Mouse (Mus musculus): Measurements from ENCODE around the gene Sar1a.

Sar1a gene

DNA sequence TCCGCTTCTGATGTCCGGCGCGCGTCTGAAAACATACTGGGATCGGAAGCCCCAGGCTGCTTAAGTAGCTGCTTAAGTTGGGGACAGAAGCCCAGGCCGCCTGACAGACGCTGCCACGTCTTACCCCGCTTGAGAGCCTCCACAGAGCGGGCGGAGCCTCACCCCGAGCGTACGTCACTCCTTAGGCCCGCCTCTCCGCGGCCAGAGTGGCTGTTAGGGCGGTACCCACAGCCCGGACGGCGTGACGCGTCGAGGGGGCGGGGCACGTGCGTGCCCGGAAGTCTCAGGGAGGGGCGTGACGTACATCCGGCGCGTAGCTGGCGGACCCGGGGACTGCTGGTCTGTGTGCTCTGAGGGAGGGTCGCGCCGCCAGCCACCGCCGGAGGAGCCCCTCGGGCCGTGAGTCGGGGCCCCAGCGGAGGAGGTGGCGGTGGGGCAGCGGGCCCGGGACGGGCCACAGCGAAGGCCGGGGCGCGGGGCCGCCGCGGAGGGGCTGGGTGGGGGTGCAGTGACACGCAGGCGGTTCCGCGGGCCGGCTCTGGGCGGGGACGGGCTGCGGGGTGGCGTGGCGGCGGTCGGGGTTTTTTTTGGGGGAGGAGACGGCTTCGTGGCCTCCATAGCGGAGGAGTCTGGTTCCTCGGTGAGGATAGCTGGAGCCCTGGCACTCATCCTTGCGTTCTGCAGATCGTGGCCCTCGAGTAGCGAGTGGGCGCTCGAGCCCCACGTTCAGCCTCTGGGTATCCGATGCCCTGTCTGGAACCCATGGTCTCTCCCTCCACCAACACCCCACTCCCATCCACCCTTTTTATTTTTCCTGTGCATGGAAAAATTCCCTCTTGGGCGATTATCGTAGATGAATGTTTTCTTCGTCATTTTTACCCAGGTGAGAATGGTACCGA, at the start of gene Sar1a:
TSS of gene Sar1a (plus strand) at position 285 of the 899 bp plus-strand sequence.
- peak; percentile 99 for DNase-seq

DNA sequence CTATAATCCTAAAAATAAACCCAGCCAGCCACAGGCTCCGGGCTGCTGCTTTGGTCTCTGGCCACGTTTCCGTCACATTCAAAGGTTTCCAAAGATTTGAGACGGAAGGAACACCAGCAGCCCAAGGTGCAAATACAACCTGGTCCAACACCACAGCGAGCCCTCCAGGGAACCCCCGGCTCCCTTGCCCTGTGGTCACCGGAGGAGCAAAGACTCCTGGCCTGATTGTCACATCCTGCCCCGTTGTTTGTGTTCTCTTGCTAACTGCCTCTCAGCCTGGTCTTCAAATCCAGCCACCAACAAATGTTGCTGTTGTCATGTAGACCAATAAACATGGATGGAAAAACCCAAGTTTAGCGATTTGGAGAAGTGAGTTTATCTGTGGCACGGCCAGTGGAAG, 47.7 kb upstream of the Sar1a start:
- DNase-seq = no peak

DNA sequence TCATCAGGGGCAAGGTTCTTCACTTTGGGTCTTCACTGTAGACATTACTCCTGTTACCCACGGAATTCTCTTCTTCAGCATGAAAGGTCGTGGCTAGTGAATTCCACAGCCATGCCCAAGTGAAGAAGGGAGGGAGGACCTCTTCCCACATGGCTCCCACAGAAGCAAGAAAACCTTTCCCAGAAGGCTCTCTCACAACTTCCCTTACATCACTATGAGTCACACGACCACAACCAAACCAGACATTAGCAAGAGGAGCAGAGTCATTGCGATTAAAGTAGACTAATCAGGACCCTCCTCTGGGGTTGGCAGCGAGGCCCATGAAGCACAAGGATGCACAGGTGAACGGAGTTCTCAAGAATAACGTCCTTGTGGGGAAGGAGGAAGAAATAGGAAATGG, 43.0 kb upstream of the Sar1a start:
- DNase-seq = no peak

DNA sequence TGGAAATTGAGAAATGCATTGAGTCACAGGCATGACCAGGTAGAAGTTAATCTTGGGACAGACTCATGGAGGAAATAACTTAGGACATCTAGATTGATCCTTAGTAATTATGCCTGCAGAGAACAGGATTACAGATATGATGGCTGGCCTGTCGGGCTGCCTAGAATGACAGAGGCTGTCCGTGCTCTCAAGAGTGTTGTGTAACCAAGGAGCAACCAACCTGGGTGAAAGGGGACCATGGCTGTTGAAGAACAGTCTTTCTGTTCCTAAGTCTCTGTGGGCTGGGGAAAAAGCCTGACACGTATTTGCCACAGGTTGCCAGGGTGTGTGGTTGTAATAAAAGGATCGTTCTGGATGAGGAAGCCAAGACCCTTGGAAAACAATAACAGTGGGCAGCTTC, 39.7 kb upstream of the Sar1a start:
- no peak for DNase-seq

DNA sequence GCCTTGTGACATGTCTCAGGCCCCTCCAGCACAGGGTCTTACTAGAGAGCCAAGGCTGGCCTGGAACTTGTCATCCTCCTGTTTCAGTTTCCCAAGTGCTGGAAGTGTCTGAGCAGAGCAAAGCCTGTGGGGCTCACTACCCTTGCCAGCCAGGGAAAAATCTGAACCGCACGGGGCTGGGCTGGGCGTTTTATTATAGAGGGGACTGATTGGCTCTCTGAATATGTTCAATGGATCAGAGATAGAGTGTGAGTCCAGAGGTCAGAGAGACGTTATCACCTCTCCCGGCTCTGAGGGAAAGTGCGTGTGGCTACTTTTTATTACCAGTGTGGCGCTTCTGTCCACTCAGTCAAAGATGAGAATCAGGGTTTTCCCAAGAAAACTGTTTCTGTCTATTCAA, 33.5 kb upstream of the Sar1a start:
- no peak for DNase-seq

DNA sequence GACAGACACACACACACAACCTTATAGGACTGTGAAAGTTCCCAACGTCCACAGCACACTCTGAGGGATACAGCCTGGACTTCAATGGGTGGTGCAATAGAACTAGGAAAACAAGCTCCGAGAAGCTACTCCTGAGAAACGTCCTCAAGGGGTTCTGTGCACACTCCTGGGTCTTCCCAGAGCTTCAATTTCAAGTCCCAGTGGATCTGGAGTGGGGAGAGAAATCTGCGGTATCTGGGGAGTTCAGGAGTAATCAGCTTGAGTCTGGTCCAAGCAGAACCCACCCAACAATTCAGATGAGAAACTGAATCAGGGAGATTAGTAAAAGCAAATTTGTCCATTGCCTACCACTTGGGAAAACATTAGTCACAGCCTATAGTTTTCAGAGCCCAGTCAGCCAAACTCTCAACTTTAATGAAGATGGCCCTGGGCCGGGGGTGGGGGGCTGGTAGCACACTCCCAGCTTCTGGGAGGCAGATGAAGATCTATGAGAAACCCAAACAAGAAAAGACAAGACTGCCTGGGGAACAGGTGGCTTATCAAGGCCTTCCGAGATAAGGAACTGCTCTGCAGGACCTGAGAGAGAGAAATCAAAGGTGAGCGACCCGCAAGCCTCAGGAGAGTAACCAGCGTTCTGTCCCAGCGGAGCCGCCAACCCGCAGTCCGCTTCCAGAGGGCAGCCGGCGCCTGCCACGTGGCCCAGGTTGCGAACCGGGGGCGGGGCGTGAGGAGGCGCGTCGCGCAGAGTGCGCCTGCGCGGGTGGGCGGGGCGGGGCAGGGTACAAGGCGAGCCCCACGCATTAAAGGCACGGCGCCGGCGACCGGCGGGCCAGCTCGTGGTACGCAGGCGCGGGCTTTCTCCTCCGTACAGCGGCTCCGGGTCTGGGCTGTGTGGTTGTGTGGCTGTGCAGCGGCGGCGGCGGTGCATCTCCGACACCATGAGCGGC, 32.0 kb upstream of the Sar1a start, which contains the start of gene Ppa1:
TSS of gene Ppa1 (plus strand) at position 763 of the 947 bp plus-strand sequence.
- DNase-seq = peak; percentile 87

DNA sequence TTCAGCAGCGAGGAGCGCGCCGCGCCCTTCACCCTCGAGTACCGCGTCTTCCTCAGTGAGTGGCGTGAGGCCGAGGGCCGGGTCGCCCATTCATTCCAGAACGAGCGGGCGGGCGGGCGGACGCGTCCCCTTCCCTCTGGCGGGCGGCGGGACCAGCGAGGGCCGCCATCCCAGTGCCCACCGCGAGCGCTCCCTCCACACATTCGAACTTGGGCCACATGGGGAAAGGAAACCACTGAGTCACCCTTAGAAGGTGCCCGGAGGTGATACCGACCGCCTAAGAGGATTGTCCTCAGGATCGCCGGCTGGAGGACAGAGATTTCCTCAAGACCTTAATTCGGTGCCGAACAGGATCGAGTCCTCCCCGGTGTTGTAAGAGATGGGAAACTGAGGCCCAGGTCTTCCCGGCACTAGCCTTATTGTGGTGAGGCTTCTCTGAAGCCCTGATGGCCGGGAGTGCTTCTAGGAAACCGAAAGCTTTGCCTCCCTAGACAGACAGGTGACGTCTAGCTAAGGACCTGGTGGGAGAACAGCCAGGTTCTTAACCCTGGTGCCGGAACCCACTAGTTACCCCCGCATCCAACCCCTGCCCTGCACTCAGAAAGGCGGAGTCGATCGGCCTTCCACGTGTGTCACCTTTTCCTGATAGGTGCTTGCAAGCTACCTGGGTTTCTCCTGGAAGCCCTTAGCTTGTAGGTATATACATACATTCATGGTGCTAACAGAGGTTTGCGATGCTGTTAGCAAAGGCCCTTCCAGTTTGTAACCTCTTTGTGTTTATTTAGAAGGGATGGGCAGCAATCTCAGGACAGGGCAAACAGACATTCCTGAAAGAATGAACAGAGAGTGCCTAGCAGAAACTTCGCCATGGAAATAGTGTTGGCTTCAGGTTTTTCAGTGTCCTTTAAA, 31.1 kb upstream of the Sar1a start:
- no peak for DNase-seq

DNA sequence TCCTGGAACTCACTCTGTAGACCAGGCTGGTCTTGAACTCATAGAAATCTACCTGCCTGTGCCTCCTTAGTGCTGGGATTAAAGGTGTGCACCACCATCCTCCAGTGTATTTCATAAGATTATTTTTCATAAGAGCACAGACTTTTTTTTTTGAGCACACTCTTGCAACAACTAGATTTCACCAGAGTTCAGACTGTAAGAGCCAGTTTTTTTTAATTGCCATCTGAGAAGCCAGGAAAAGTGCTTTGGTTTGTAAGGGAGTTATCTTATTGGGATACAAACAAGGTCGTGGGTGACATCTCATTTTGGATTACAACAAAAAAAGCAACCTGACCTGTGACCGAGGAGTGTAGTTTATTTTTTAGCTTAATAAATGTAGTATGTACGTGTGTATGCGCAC, 26.0 kb upstream of the Sar1a start:
- DNase-seq = no peak

DNA sequence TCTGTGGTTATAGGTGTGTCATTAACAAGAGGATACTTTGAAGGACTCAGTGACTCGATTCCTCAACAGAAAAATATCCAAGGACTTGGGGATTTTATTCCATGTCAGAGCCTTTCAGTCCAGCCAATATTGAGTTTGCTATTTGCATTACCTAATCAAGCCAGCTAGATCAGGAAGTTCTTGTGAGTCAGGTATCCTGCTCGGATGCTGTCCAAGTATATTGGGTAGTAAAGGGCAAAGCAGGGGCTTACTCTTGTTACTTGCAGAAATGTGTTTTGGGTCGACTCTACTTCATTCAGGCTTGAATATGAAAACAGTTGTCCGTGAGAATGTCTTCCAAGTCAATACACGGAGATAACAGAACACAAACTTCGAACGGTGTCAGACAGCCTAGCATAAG, 25.4 kb upstream of the Sar1a start:
- no peak for DNase-seq

DNA sequence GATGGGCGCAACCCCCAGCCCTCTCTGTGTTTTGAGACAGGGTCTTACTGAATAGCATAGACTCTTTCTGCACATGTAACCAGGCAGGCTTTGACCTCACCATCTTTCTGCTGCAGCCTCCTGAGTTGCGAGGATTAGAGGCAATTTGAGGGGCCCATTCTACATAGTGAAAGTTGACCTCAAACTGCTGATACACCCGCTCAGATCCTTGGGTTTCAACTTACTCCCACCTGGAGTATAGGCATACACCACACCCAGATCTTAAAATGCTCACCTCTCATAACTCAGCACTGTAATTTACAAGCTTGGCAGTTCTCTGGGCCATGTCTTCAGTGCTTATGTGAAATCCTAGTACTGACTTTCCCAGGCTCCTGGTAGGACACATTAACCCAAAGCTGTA, 24.9 kb upstream of the Sar1a start:
- no peak for DNase-seq

DNA sequence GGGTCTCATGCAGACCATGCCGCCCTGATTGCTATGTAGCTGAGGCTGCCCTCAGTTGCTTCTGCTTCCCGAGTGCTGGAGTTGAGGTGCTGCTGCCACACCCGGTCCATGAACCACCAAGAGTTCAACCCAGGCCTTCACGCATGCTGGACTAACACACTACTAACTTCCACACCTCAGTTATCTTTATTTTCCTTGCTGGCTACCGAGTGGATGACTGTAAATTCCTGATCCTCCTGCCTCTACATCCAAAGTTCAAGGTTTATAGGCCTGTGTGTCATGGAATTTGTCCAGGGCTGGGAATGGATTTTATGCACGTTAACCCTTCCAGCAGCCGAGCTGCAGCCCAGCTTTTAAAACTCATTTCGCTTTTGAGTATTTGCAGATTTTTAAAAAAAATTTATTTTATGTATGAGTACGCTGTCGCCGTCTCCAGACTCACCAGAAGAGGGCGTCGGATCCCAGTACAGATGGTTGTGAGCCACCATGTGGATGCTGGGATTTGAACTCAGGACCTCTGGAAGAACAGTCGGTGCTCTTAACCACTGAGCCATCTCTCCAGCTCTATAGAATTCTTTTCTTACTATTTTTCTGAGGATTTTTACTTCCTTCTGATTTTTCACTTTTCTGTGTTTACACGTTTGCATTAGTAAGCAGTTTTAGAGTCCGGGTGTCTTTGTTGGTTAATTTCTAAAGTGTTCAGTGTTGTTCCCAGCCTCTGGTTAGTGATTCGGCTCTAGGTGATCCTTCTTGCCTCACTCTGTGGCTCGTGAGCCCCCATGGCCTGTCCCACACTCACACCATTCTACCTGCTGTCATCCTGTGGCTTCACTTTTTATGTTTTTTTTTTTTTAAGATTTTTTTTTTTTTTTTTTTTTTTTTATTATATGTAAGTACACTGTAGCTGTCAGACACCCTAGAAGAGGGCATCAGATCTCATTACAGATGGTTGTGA, 22.9 kb upstream of the Sar1a start:
- no peak for DNase-seq

DNA sequence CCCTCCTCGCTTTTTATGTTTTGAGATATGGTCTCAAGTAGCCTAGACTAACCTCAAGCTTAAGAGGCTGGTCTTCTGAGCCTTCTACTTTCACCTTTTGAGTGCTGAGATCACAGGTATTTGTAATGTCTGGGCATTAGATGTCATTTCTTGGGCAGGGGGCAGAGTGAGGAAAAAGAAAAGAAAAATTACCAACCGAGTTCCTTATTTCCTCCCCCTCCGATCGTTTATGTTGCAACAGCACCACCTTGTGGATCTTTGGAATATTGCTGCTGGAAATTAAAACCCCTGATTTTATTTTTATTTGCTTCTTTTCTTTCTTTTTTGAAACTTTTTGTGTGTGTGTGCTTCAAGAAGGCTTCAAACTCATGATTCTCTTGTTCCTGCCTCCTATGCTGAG, 22.1 kb upstream of the Sar1a start:
- peak; percentile 57 for DNase-seq

DNA sequence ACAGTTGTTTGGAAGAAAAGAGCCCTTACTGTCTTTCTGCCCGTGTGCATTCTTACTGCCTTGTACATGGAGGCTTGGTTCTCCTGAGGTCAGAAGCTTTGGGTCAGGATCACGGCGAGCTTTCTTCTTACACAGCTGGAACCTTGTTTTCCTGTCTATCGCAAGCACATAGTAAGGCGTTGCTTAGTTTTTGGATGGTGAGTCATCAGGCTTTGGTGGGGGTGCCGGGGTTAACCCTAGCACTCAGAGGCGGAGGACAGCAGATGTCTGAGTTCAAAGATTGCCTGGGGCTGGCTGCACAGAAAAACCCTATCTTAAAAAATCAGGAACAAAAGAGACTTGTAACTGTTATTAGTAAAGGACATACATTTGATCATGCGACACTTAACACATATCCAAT, 18.2 kb upstream of the Sar1a start:
- DNase-seq = peak; percentile 12

DNA sequence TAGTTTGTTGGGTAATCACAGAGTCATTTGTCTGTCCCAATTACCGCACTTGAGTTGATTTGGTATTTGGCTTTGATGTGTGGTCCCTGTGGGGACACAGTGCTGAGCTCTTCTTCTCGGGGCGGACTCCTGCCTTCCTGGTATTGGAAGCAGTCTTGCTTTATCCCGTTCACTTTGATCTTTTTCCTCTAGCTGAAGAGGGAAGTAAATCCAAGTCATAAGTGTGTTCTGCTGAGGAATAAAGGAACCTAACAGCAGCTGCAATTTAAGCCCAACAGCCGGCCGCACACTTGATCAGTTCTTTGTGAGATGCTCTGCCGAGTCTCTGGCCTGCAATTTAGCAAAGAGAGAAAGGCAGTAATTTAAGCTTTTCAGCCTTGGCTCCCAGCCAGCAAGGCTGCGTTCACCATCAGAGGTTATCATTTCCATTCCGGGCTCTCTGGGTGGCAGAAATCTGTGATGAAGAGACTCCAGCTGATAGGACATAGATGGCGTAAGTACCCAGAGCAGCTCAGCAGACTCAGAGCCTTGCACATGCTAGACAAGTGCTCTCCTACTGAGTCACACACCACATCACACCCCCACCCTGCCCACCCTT, 17.6 kb upstream of the Sar1a start:
- DNase-seq = no peak

DNA sequence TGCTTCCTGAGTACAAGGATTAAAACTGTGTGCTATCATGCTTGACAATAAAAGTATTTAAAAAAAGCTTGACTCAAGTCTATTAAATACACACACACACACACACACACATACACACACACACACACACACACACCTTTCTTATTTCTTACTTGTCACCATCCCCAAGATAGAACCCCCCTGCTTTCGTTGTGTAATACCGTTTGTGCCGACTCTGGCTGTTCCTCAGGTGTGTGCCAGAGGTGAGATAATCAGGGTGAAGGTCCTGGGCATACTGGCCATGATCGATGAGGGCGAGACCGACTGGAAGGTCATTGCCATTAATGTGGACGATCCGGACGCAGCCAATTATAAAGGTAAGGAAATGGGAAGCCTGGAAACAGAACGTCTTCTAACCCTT, 15.0 kb upstream of the Sar1a start:
- DNase-seq = no peak

DNA sequence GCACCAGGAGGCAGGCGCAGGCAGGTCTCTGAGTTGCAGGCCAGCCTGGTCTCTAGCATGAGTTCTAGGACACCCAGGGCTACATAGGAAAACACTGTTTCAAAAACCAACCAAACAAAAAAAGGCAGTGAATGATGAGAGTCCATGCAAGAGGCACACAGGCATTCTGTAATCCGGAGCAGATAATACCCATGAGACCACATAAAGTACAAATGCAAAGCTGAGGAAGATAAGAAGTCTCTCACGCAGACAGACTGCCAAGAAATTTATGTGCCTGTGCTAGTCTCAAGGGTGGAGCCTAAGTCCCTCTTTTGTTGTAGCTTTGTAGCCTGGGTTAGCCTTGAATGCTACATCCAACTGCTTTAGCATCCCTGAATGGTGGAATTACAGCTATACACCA, 14.4 kb upstream of the Sar1a start:
- no peak for DNase-seq

DNA sequence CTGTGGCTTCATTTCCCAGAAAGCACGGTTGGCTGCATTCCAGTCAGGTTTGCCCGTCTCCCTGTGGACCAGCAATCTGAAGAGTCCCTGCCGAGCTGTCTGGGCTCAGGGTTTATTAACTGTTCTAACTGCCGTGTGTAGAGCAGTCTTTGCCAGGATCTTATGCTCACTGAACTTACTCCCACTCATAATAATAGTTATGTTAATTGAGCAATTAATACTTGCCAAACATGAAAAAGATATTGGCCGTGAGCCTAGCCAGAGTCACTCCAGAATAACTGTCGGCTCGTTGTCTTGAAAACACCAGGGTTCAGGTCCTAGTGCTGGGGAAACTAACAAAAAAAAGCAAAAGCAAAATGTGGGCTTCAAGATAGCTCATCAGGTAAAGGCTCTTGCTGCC, 10.8 kb upstream of the Sar1a start:
- DNase-seq = no peak

DNA sequence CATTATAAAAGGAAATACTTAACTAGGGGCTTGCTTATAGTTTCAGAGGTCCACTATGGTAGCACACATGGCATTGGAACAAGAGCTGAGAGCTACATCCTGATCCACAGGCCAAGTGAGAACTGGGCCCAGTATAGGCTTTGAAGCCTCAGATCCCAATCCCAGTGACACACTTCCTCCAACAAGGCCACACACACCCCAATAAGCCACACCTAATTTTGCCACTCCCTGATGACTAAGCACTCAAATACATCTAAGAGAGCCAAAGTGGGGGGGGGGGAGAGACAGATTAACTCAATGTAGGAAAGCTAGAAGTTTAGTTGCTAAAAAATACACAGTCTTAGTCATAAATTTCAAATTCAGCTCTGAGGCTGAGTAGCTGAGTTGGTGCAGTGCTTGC, 10.2 kb upstream of the Sar1a start:
- DNase-seq = no peak

DNA sequence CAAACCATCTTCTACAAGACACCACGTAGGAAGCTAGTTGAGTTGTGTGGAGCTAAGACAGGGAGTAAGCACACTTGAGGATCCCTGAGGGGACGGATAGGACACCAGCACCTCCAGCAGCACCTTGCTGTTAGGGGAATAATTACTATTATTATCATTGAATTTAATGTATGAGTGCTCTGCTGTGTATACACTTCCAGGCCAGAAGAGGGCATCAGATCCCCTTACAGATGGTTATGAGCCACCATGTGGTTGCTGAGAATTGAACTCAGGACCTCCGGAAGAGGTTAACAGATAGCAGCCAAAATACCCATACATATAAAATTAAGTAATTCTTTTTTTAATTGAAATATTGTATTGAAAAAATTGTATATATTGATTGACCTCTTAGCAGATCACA, 9.3 kb upstream of the Sar1a start:
- no peak for DNase-seq

DNA sequence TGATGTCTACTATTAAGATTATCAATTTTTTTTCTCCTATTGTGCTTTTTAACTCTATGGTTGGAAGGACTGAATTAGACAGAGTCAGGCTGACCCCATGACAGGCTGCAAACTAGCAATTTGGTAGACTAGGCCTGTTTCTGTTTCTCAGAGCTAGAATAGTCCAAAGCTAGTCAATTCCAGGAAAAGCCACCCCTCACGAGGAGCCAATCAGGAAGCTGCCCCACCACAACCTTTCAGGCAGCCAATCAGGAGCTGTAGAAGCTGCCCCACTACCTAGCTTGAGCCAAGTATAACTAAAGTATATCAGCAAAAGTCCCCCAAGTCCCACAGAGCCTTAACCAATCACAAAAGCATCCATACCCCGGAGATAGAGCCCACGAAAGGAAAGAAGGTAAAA, 4.2 kb upstream of the Sar1a start:
- DNase-seq = no peak

DNA sequence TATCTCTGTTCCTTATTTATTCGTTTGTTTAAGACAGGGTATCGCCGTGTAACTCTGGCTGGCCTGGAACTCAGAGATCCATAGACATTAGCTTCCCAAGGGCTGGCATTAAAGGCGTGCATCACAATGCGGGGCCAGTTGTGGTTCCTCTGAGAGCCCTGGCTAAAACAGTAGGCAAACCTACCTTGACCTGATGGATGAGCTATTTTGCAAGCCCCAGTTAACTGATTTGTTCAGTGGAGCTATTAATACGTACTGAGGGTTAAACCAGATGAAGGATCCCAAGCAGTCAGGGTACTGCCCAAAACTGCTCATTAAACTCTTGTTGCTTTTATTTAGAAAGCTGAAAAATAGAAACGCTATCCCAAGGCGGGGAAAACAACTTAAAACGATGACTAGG, 554 bp upstream of the Sar1a start:
- no peak for DNase-seq

All from lung, postnatal 14 days (tissue).